Mouse (Mus musculus) heart, adult 2 months (tissue): Measurements from ENCODE around the gene Gm4553.

Experiments
- CTCF ChIP-seq: fragments of 200-600 bp; IDR thresholded peaks from 2 replicates; pipeline ENCODE4 v1.8.1; 2022; ENCODE audit warnings: antibody characterized with exemption, mild to moderate bottlenecking, moderate library complexity
- EP300 ChIP-seq: fragments of 200-500 bp; IDR thresholded peaks from 2 replicates; pipeline ENCODE4 v1.6.1; 2011; ENCODE audit warnings: low read depth, low read length, control low read depth; ENCODE audit not compliant: insufficient read depth
- POLR2A ChIP-seq: fragments of 200-500 bp; IDR thresholded peaks from 2 replicates; pipeline ENCODE4 v1.6.1; 2011; ENCODE audit warnings: mild to moderate bottlenecking, low read depth, low read length, control low read depth; ENCODE audit not compliant: insufficient read depth

DNA sequence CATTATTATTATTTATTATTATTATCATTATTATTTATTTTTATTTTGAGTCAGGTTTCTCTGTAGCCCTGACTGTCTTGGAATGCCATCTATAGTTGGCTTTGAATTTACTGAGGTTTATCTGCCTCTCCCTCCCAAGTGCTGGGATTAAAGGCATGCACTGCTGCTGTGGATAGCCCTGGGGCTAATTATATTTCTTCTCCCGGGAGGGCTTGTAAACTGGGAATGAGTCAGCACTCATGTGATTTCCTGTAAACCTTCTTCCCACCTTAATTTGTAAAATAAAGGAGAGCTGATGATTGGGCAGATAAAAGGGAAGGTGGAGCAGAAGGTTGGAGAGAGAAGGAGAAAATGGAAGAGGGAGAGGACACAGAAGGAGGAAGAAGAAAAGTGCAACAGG, 24.8 kb downstream of the Gm4553 start:
- TF ChIP-seq POLR2A (no peak), CTCF (no peak), EP300 (no peak)
